Mouse (Mus musculus): ENCODE measurements around the gene Dhdds.

DNA sequence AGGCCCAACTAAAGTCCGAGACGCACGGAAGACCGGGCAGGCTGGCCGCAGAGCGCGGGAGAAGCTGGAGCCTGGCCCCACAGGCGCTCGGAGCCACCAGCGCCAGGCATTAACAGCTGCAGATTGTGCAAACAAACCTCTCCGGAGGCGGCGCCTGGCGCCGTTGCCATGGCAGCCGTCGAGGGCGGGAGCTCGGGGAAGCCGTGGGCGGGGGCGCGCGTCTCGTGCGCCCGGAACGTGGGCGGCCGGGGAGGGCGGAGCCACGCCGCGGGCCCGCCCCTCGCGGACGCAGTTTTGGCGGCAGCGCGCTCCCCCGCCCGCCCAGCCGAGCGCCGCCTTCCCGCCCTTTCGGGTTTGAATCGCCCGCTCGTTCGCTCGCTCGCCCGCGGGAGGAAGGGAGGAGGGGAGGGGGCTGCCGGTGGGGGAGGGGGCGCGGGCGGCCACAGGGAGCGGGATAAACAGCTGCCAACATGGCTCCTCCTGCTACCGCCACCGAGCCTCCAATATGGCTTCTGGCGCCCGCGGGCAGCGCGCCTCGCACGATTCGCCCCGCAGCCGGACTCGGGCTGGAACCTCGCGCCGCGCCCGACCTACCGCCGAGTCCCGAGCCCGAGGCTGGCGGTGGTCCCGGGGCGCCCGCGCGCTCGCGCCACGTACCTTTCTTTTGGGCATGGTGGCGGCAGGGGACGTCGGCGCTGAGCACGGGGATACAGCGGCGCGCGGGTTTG is 33.4 kb downstream of the Dhdds start:
- no peak for TF ChIP-seq CTCF (conservative IDR thresholded peaks at IDR 0.05; ENCODE audit: low read length)
- no peak for TF ChIP-seq NANOG (IDR thresholded peaks at IDR 0.05; ENCODE audit: borderline replicate concordance, low read length)

All from E14TG2a.4 (cell line).